Mouse (Mus musculus) E14TG2a.4 (cell line): ENCODE measurements around the gene Zfyve21.

Experiments used
- H3K27me3 ChIP-seq: 2 replicates; pipeline ENCODE4 v1.6.1; 2014; ENCODE audit warnings: low read length, control low read depth; ENCODE audit not compliant: insufficient read depth
- H3K36me3 ChIP-seq: 2 replicates; pipeline ENCODE4 v1.6.1; 2014; ENCODE audit warnings: low read length, control low read depth; ENCODE audit not compliant: insufficient read depth
- H3K4me1 ChIP-seq: replicated peaks from 2 replicates; pipeline ENCODE4 v1.6.1; 2014; ENCODE audit warnings: low read depth, low read length, control low read depth
- H3K4me3 ChIP-seq: replicated peaks from 2 replicates; pipeline ENCODE4 v1.5.1; 2014; ENCODE audit warnings: mild to moderate bottlenecking, low read length
- H3K9me3 ChIP-seq: 2 replicates; pipeline ENCODE4 v1.6.1; 2014; ENCODE audit warnings: low read length, control low read depth
- CTCF ChIP-seq: conservative IDR thresholded peaks from 2 replicates; pipeline ENCODE4 v1.5.1; 2014; ENCODE audit warnings: low read length
- NANOG ChIP-seq: IDR thresholded peaks from 2 replicates; pipeline ENCODE4 v1.6.1; 2014; ENCODE audit warnings: borderline replicate concordance, low read length, mixed read lengths
- POU5F1 ChIP-seq: IDR thresholded peaks from 2 replicates; pipeline ENCODE4 v1.6.1; 2014; ENCODE audit warnings: low read length, borderline replicate concordance

Zfyve21 gene

DNA sequence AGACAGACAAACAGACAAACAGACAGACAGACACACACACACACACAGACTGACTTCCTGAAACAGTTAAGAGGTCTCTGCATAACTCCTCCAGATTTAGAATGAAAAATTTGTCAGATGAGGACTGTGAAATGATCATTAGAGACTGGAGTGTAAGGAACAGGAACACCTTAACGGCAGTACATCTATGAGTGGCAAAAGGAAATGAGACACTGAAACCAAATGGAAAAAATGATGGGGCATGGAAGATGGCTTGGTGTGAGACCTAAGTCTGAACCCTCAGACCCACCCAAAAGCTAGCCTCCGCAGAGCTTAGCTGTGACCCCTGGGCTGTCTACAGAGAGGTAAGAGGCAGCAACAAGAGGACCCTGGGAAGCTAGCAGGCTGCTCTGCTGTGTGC, 41.5 kb downstream of the Zfyve21 start:
- Histone ChIP-seq H3K9me3 (no peaks in the 10 kb centered on the region), H3K27me3 (no peaks in the 10 kb centered on the region), H3K4me1 (peaks cover 18% of the 10 kb centered on the region), H3K4me3 (no peak overlapping the region), H3K36me3 (no peaks in the 10 kb centered on the region)
- TF ChIP-seq NANOG (no peak), POU5F1 (no peak), CTCF (no peak)

DNA sequence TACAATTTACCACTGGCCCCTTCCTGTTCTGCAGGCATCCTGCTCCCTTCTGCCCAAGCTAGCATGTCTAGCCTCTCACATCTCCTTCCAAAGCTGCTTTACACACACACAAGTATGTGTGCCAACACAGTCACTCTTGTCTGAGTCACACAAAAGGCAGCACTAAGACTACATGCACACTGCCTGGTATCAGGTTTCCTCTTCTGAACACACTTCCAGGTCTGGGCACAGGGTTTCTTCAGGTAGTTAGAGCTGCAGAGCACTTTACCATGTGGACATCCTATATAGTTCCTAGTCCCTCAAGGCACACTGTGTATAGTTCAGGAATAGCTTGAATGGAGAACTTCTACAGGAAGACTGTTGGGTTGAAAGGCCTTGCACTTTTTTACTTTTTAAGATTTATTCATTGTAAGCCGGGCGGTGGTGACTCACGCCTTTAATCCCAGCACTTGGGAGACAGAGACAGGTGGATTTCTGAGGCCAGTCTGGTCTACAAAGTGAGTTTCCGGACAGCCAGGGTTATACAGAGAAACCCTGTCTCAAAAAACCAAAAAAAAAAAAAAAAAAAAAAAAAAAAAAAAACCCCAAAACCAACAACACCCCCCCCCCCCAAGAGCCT, 50.3 kb downstream of the Zfyve21 start:
- H3K27me3 ChIP-seq: no peaks in the 10 kb centered on the region
- H3K4me1 ChIP-seq: no peaks in the 10 kb centered on the region
- H3K4me3 ChIP-seq: no peak overlapping the region
- TF ChIP-seq POU5F1: no peak
- TF ChIP-seq NANOG: no peak
- no peak for TF ChIP-seq CTCF
- H3K36me3 ChIP-seq: no peaks in the 10 kb centered on the region
- no peaks in the 10 kb centered on the region for H3K9me3 ChIP-seq

DNA sequence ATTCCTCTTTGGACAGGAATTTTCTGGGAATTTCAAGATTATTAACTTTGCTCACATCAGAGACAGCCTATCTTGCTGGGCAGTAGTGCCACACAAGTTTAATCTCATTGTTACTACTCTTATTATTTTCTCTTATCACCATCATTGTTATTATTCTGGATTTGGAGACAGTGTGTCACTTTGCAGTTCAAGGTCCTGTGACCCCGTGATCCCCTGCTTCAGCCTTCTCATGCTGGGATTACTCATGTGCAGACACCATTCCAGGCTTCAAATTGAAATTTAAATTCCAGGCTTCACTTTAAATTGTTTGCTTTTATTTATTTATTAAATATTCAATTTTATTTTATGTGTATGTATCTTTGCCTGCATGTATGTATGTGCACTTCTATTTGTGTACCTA, 55.8 kb downstream of the Zfyve21 start:
- Histone ChIP-seq H3K36me3 (peaks cover 2% of the 10 kb centered on the region; the same call in 1 of the 2 replicates), H3K9me3 (no peaks in the 10 kb centered on the region), H3K4me1 (no peaks in the 10 kb centered on the region), H3K27me3 (no peaks in the 10 kb centered on the region), H3K4me3 (no peak overlapping the region)
- TF ChIP-seq NANOG: no peak
- TF ChIP-seq POU5F1: no peak

DNA sequence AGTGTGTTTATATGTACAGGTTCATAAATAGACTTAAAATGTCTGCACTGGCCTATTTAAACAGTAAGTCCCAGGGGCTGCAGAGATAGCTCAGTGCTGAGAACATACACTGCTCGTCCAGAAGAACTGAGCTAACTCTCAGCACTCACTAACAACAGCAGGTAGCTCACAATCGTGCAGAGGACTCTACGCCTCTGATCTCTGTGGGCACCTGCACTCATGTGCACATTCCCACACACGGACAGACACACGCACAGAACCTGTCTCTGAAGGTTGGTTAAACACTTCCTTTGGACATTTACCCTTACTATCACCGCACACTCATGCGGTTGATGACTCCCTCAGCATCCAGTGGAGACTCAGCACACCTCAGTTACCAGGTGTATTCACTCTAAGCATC, 56.8 kb downstream of the Zfyve21 start:
- H3K4me3 ChIP-seq: no peak overlapping the region
- no peak for TF ChIP-seq CTCF
- TF ChIP-seq NANOG: no peak
- TF ChIP-seq POU5F1: no peak

DNA sequence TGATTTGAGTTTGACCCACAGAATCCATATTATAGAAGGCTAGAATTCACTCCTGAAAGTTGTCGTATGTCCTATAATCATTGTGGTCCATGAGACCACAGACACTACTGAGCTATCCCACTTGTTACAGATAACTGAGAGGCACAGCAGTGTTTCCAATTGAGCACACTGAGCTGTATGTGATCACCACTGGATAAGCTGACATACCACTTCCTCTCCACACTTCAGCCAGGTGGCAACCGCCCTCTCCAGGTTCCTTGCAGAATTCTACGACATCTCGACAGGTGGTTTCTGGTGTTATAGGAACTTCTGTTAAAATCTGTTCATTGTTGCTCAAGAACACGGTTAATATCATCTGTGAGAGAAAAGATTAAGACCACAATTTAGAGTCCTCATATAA, 58.1 kb downstream of the Zfyve21 start:
- no peaks in the 10 kb centered on the region for H3K4me1 ChIP-seq
- peaks cover 2% of the 10 kb centered on the region; the same call in 1 of the 2 replicates for H3K36me3 ChIP-seq
- TF ChIP-seq CTCF: no peak
- TF ChIP-seq NANOG: no peak
- TF ChIP-seq POU5F1: no peak
- no peaks in the 10 kb centered on the region for H3K9me3 ChIP-seq
- H3K4me3 ChIP-seq: no peak overlapping the region
- H3K27me3 ChIP-seq: no peaks in the 10 kb centered on the region

More for the DNA sequence above, 56.8 kb downstream of the Zfyve21 start:
- Histone ChIP-seq H3K9me3 (no peaks in the 10 kb centered on the region), H3K36me3 (peaks cover 2% of the 10 kb centered on the region; the same call in 1 of the 2 replicates), H3K4me1 (no peaks in the 10 kb centered on the region), H3K27me3 (no peaks in the 10 kb centered on the region)

DNA sequence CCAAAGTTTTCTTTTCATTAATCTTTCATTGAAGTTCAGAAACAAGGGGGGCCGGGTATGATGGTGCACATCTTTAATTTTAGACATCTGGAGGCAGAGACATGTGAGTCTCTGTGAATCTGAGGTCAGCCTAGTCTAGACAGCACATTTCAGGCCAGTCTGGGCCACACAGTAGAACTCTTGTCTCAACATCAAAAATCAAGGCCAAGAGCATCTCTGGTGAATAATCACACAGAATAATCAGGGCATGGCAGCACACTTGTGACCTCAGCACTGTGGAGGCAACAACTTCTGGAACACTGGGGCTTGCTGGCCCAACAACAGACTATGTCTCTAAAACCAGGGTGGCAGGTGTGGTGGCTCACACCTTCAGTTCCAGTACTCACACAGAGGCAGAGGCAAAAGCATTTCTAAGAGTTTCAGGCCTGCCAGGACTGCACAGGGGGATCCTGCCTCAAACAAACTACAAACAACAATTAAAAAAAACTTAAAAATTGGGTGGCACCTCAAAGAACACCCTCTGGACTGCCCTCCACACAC, 60.7 kb downstream of the Zfyve21 start:
- peaks cover 2% of the 10 kb centered on the region; the same call in 1 of the 2 replicates for H3K36me3 ChIP-seq
- H3K4me3 ChIP-seq: no peak overlapping the region
- H3K4me1 ChIP-seq: no peaks in the 10 kb centered on the region
- H3K9me3 ChIP-seq: no peaks in the 10 kb centered on the region
- TF ChIP-seq POU5F1 (no peak), CTCF (no peak)
- H3K27me3 ChIP-seq: no peaks in the 10 kb centered on the region

DNA sequence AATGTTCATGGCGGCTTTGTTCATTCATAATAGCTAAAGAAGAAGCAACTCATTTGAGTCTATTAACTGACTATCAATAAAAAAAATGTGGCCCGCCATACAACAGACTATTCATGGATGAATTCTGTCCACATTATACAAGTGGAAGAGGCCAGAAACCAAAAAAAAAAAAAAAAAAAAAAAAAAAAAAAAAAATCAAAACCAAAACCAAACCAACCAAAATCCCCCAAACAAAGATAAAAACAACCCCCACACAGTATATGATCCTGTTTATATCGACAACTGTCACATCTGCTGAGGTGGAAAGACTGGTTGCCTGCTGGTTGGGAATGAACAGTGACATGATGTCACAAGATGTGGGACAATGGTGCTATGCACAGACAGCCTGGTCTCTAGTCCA, 61.5 kb downstream of the Zfyve21 start:
- H3K27me3 ChIP-seq: no peaks in the 10 kb centered on the region
- H3K9me3 ChIP-seq: no peaks in the 10 kb centered on the region
- no peaks in the 10 kb centered on the region for H3K4me1 ChIP-seq
- H3K36me3 ChIP-seq: peaks cover 2% of the 10 kb centered on the region; the same call in 1 of the 2 replicates
- TF ChIP-seq CTCF: no peak
- TF ChIP-seq NANOG: no peak
- no peak for TF ChIP-seq POU5F1
- H3K4me3 ChIP-seq: no peak overlapping the region

DNA sequence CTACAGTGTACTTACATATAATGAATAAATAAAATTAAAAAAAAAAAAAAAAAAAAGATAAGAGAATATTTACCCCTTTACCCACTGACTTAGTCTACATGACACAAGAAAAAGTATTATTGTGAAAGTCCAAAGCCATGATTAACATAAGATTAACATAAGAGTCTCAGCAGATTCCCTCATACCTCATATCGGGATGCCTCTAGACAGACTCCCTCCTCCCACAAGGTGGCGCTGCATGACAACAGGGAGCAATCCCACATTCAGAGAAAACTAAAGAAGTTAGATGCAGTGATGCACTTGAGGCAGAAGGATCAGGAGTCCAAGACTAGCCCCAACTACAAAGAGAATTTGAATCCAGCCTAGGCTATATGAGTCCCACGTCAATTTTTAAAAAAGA, 64.2 kb downstream of the Zfyve21 start:
- TF ChIP-seq CTCF (peak; percentile 80), NANOG (no peak)
- Histone ChIP-seq H3K9me3 (no peaks in the 10 kb centered on the region), H3K4me3 (no peak overlapping the region), H3K4me1 (no peaks in the 10 kb centered on the region), H3K36me3 (no peaks in the 10 kb centered on the region), H3K27me3 (no peaks in the 10 kb centered on the region)
